Mouse (Mus musculus): ENCODE data around the gene Sept9.

- TF ChIP-seq TAL1 (IDR thresholded peaks at IDR 0.05; ENCODE audit: low read length) (no peak), GATA1 (IDR thresholded peaks at IDR 0.05; ENCODE audit: low read length) (no peak)
These were observed 115.1 kb downstream of the Sept9 start for GRCm38 (mm10) chr11:117314520-117314919.
